Mouse (Mus musculus) spleen, adult 2 months (tissue): ENCODE results near the gene Fermt2.

Source experiments
- CTCF ChIP-seq: fragments of 200-500 bp; IDR thresholded peaks from 2 replicates; pipeline ENCODE4 v1.5.1; 2011; ENCODE audit warnings: mild to moderate bottlenecking, inconsistent platforms; ENCODE audit not compliant: insufficient read depth, insufficient read length, insufficient replicate concordance; ENCODE audit errors: extremely low read depth
- POLR2A ChIP-seq: fragments of 200-500 bp; IDR thresholded peaks from 2 replicates; pipeline ENCODE4 v1.6.1; 2011; ENCODE audit warnings: low read depth, low read length, inconsistent platforms

GRCm38 (mm10) chr14:45430066-45430842 is 99.7 kb downstream of the Fermt2 start:
- no peak for TF ChIP-seq CTCF
- TF ChIP-seq POLR2A: no peak
